Mouse (Mus musculus) mature B cell (primary cell): ENCODE results near the gene Alkbh6.

Experiments
- in situ Hi-C: fragments of 300-500 bp; cut with MboI; formaldehyde crosslinking; loops from 2 replicates; pipeline ENCODE4 v1.14.3; 2019

Gene Alkbh6

DNA sequence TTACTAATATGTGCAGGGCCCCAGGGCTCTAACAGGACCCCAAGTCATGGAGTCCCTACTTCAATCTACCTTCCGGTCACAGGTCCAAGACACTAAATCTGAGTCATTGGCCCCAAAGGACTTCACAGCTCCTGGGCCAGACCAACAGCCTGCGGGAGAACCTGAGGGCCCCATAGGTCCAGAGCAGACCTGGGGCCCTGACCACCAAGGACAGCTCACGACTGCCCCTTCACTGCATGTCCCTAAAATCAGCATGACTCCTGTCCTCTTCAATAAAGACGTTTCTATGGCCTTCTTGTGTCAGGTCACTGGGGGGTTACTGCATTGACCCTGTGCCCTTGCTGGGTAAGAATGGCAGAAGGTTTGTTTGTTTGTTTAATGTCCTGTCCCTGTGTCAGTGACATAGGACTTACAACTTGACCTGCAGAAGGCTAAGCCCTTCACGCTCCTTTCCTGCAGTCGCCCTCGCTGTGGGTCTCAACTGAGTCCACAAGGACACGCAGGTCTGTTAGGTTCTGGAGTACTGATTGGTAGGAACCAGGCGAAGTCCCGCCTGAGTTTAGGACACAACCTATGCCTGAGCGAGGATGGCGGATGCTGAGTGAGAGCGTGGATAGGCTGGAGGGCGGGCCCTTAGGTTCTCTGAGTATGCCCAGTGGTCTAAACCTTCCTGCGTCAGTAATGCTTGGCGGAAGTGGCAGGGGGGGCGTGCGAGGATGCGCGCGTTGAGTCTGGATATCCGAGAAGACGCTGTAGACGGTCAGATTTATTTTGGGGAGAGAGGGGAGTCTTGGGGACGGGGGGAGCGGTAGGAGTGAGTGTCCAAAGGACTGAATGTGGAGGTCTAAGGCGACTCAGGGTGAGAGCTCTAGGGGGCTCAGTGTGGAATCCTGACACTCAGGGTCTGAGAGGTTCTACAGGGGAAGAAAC is at the start of gene Alkbh6:
Gene Alkbh6, plus strand, starts transcription at position 642 of the 930 bp plus-strand sequence.
- in situ Hi-C loops: no loop called here

DNA sequence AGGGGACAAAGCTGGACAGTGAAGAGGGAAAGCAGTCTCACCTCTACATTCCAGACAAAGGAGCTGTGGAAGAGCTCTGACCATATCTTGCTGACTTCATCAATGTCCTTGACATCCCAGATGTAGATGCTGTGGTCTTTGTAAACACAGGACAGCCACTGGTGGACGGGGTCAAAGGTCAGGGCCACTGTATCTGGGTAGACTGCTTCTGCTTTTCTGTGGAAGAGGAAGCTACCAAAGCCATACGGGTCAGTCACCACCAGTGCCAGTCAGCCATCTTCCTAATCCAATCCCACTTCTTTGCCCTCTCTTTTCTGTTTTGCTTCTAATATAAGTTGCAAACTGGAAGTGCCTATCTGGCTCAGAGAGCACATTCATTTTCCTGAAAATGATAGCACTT is 43.5 kb upstream of the Alkbh6 start:
- in situ Hi-C loops: no loop called here

DNA sequence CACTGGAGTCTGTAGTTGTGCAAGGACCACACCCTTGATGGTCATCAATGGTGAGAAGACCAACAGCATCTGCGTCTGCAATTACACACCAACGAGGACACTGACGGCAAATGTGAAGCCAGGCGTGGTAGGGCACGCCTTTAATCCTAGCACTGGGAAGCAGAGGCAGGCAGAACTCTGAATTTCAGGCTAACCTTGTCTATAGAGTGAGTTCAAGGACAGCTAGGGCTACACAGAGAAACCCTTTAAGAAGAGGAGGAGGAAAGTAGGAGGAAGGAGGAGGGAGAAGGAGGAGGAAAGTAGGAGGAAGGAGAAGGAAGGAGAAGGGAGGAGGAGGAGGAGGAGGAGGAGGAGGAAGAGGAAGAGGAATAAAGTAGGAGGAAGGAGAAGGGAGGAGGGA is 43.0 kb upstream of the Alkbh6 start:
- in situ Hi-C loops: no loop called here

DNA sequence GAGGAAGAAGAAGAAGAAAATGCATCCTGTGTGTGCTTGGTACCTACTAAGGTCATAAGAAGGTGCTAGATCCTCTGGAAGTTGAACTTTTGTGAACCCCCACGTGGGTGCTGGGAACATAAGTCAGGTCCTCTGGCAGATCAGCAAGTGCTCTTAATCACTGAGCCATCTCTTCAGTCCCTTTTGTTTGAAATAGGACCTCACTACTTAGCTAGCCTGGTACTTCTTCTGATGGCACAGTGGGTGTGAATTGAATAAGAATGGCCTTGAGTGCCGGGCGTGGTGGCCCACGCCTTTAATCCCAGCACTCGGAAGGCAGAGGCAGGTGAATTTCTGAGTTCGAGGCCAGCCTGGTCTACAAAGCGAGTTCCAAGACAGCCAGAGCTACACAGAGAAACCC is 42.6 kb upstream of the Alkbh6 start:
- in situ Hi-C loops: no loop called here

DNA sequence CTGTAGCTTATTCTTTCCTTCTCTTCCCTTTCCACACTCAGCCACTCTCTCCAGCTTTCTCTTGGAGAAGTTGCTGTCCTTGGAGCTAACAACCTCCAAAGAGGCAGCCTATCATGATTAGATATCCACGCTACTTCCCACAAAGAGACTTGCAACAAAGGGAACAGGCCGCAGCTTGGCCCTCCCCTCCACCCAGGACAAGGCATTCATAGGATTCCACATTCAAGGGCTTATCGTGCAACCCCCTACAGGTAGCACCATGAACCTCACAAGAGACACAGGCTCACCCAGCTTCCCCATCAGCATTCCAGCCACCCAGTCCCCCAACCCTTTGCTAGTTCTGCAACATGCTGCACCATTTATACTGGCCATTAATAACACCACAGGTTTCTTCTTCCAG is 41.7 kb upstream of the Alkbh6 start:
- in situ Hi-C loops: no loop called here

DNA sequence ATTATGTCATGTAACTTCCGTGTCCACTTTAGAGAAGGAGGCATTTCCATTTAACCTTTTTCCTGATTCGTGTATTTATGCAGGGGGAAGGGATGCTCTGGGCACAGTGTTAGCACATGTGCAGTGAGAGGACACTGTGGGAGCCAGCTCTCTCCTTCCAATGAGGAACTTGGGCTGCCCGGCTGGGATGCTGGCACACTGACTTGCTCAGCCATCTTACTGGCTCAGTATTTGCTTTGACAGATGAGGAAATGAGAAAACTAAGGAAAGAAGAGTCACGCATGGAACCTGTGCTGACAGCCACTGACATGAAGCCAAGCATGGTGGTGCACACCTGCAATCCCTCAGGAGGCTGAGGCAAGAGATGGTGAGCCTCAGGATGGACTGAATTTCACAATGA is 38.9 kb upstream of the Alkbh6 start:
- in situ Hi-C loops: no loop called here

DNA sequence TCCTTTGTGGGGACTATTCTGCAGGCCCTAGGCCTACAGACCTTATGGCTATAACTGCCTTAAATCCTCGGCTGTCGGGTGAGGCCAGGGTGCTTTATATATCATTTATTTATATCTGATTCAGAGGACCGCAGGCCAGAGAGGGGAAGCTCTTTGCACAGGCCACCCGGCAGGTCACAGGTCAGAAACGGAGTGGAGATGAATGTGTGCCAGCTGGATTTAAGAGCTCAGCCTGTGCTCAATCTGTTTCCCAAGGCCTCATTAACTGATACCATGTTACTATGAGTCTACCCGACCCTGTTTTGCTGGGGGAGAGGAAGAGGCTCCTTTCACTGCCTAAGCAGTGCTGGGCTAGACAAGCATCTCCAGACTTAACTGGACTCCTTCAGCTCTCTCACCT is 34.1 kb upstream of the Alkbh6 start:
- in situ Hi-C loops: no loop called here

DNA sequence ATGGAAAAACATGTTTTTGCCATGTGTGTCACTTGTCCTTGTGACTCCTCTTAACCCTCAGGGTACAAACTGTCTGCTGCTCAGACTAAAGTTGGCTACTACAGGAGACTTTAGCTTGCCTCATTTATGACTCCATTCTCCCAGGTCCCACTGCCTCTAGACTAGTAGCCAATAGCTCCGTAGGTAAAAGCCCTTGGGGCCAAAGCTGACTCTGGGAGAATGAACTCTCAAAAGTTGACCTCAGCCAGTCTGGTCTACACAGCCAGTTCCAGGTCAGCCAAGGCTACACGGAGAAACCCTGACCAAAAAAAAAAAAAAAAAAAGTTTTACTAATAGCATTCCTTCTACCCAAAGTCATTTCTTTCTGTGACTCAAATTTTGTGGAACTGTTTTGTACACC is 29.6 kb upstream of the Alkbh6 start:
- in situ Hi-C loops: no loop called here

DNA sequence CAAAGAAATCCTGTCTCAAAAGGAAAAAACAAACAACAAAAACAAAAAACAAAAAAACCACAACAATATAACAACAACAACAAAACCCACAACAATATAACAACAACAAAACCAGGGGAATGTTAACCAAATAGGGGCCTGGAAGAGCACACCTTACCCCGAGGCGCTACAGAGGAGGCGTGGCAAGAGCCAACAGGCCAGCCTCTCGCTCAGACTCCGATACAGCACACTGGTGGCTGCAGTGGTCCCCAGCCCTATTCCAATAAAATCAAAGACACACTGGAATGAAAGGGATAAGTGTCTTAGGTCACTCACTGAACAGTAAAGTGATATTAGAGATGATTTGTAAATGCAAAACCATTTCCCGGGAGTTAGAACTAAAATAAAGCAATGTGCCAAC is 29.0 kb upstream of the Alkbh6 start:
- in situ Hi-C loops: no loop called here

DNA sequence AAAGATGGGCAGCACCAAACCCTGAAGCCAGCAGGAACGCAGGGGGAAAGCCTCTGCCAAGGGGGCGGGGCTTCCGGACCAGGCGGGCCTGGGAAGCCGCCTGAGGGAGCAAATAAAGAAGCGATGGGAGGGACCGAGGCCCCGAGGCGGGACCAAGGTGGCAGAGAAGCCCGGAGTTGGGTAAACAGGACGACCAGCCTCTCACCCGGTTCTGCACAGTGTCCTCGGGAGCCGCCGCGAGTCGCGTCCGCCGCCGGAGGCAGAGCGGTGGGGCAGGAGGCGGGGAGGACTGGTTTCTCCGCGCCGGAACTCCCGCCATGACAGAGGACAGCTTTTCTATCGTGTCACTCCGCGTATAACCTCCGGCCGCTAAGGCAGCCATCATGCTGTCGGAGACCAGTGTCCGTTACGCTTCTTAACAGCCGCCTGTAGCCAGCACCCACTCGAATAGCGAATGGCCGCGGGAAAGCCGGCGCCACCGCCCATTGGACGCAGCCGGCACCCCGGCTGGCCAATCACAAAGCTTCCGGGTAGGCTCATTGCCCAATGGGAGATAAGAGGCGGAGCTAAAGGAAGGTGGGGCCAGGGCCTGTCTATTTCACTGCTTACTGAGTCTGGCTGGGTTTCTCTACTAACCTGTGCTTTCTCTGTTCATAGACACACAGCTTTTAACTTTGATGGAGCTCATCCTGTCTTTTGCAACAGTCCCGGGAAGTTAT is 28.4 kb upstream of the Alkbh6 start, which contains the start of the genes Thap8 and Wdr62:
Gene Thap8, plus strand, starts transcription at position 144 of the 719 bp plus-strand sequence.
Gene Wdr62, minus strand, starts transcription at position 469 of the 719 bp plus-strand sequence.
- in situ Hi-C loops: no loop called here

DNA sequence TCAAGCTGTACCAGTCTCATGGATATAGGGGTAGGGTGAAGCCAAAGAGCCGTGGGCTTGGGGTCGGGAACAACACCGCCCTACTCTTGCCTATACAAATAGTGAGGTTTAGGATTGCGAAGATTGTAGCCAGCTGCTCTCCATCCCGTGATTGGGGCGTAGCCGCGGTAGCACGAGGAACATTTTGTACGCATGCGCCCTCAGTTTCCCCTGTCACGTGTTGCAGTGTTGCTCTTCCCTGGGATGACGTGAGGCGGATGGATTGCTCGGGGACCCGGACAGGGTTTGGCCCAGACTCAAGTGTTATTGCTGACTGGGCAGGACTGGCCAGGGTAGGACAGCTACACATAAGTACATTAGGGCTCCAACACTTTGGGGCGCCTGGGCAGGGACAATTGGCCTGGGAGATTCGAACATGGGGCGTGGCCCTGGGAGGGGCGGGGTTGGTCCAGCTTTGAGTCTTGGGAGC is 27.8 kb upstream of the Alkbh6 start:
- in situ Hi-C loops: no loop called here

DNA sequence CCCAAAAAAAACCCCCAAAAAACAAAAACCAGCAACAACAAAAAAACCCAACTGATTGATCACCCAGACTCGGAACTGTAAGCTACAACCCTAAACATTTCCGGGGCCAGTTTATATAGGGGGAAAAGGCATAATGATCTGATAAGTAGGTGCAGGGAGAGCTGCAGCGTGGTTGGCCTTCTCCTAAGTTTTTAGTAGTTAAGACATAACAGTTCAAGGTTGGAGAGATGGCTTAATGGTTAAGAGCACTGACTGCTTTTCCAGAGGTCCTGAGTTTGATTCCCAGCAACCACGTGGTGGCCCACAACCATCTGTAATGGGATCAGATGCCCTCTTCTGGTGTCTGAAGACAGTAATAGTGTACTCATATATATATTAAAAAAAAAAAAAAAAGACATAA is 27.0 kb upstream of the Alkbh6 start:
- in situ Hi-C loops: no loop called here

DNA sequence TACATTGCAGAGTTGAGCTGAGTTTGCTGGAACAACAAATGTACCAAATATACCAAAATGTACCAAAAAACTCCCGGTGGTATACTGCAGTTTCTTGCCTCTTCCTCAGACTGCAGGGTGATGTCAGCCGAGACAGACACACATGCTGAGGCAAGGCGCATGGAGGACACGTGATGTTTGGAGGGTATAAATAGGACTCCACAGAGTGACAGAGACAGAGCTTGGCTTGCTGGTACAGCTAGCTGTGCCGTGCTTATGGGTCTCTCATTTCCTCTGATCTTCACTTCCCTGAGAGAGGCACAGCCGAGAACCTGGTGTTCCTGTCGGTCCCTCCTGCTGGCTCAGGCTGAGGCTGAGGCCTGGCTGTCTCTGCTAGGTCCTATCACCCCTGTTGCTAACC is 25.8 kb upstream of the Alkbh6 start:
- in situ Hi-C loops: no loop called here

DNA sequence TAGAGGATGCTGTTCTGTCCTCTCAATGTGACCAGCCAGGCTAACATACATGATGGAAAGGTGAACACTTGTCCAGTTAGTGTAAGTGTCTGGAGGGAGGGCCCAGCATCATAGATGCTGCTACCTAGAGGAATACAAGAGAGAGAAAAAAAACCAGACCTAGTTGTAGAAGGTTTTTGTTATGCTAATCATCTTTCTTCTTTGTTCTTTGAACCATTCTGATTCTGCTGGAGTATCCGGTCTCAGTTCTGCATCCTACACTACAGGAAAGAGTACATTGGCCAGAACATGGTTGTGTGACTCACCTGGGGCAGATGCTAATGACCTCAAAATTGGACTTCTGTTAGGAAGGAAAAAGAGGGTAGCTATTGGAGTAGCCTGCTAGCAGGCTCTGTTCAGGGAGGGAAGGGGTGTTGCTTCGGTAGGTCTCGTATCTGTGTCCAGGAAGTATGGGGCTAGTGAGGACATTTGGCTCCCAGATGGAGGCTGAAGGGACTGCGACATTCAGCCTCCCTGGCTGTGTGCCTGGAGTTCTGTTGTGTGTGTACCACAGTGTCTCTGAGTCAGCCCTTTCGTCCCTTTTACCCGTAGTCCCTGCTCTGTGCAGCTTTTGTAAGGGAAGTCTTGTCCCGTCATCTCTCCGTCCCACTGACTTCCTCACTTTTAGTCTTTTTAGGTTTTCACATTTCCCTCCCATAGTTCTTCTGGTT is 21.7 kb upstream of the Alkbh6 start:
- in situ Hi-C loops: no loop called here

DNA sequence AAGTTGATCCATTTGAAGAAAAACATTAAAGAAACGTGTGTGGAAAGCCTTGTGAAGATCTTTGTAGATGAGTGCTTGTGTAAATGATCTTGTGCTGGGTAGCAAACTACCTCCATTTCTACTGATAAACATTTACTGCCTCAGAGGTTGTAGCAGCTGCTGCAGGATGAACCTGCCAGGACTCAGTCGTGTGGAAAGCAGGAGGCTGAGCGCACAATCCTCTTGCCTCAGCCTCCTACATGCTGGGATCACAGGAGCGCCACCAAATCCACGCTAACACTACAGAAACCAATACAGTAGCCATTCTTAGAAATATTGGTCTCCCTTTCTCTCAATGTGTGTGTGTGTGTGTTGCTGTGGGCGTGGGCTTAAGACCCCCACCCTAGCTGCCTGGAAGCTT is 20.5 kb upstream of the Alkbh6 start:
- in situ Hi-C loops: no loop called here

DNA sequence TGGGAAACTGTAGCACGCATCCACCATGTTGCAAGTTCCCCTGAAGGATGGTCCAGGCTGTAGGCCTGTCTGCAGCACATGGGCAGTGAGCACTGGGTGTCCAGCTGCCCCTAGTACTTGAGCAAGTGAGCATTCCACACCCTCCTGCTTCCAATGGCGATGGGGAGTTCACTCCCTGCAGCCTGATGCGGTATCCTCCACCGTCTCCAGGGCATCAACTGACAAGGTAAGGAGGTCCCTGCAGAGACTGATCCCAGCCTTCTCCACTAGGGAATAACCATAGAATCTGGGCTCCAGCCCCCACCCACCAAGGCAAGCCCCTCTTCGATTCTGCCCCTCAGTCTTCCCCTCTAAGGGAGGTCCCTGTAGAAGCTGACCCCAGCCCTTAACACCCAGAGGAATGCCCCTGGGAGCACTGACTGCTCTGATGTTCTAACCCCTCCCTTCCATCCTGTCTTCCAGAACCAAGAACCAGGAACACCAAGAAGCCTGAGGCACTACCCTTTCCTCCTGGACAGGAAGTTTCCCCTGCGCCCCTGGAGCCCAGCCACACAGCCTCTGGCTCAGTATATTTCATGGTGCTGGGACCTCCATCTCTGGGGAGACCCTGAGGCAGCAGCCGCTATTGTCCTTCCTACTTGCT is 19.3 kb upstream of the Alkbh6 start:
- in situ Hi-C loops: no loop called here

DNA sequence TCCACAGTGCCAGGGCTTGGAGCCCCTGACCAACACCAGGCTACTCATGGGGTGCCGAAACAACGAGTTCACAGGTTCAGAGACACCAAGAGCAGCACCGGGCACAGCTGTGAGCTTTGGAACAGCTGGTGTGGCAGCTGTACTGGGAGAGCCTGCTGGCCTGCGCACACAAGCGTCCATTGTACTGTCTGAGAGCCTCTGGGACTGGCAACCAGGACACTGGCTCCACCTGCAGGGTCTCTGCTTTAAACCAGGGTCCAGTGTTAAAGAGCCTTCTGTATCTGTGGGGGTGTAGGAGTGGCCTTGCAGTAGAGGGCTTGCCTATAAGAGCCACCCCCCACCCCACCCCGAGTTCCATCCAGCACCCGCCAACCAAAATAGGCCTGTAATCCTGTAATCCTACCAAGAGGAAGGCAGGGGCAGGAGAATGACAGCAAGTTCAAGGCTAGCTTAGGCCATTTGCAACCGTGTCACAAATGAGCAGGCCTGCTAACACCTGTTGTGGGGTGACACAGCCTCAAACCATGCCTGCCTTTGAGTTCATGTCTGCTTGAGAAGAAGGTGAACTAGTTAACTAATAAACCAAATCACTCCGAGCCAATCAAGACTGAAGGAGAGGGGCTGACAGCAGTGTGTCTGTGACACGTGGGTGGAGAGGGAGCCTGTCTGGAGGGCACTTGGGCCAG is 18.7 kb upstream of the Alkbh6 start:
- in situ Hi-C loops: no loop called here

DNA sequence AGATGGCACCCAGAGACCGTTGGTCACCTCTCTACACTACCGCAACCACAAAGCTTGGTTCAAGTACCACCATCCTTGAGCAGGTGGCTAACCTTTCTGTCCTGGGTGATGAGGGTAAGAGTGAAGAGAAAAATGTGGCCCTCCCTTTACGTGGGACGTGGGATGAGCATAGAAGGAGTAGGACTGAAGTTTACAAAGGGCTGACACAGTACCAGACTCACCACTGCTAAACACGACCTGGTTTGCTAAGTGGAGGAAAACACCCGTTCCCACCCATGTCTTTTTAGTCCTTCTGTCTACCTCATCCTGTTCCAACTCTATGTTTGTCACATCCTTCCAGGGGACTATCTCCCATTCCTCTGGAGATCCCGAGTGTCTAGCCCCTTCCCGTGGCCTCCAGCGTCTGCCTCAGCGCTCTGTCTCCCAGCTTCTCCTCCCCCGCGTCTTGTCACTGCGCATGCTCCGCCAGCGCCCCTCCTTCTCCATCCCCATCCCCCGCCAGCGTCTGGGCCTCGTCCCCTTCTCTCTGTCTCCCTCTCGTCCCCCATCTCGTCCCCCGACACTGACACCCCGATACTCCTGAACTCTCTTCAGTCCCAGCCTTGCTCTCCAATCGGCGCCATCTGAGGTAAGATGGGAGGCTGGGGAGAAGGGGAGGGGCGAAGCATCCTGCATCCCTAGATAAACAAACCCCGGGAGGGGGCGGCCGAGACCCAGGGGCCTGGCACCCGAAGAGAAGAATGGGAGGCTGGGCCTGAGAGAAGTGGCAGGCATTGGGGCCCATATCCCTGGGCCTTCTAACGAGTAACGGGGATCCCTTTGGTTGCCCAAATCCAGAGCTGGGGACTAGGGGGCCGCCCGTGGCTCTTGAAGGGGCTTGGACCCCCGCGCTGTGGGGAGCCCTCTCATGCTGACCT is 17.0 kb upstream of the Alkbh6 start, which contains the start of gene Clip3:
Gene Clip3, plus strand, starts transcription at position 514 of the 917 bp plus-strand sequence.
- in situ Hi-C loops: no loop called here

DNA sequence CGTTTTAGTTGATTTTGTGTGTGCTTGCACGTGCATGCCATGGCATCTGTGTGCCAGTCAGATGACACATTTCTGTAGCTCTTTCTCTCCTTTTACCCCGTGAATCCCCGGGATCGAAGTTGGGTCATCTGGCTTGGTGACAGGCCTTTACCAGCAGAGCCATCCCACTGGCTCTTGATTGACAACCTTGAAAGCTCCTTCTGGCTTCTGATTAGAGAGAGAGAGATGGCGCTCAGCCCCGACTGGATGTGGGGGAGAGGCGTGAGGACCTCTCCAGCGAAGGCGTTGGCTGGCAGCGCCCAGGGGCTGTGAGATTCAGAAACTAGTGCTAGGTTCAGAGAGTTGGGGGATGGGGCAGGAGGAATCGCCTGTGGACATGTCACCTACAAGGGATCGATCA is 14.7 kb upstream of the Alkbh6 start:
- in situ Hi-C loops: no loop called here

DNA sequence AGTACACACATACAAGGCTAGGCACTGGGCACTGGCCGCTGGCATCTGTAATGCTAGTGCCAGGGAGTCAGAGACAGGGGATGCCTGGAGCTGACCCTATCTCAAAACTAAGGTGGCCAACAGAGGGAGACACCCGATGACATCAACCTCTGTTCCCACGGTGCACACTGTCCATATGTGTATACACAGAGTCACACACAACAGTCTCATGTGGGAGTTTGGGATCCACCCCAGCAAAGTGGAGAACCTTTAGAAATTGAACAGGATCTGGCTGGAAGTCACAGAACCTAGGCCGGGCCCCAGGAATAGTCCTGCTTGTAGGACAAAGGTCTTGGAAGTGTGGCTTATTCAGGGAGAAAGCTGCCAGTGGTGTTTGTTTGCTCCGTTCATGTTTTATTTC is 14.2 kb upstream of the Alkbh6 start:
- in situ Hi-C loops: no loop called here
